Mouse (Mus musculus) T-helper 2 cell (primary cell): ENCODE measurements around the gene Pfas.
"Not testable (repeated sequence)": the region's sequence is repeated elsewhere in the genome, so short reads cannot be mapped to it uniquely, and the experiment has no call there.

Experiments used
- in situ Hi-C: fragments of 300-600 bp; cut with MboI, MseI; formaldehyde crosslinking; loops from one replicate; pipeline ENCODE4 v1.15.1; 2025; ENCODE audit warnings: high pct_unique_total_duplicates

The Pfas gene

DNA sequence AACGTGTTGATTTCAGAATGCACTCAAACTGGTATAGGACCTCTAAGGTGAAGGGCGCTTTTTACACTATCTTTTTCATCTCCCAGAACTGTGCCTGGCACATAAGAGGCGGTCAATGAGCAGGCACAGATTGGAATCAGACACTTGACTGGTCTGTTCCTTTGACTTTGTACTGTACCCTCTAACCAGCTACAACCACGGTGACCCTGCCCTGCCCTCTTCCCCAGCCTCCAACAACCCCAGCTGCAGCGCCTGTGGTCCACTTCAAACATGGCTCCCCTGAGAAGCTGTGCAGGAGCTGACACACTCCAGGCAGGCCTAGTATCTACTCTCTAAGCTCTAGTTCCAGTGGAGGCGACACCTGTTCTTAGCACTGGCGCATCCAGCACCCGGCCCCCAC is 65.5 kb downstream of the Pfas start:
- in situ Hi-C loops = no loop called here

GRCm38 (mm10) chr11:68940516-68940915 is 67.7 kb downstream of the Pfas start:
- in situ Hi-C loops = no loop called here

- in situ Hi-C loops = no loop called here
Measured at GRCm38 (mm10) chr11:68939451-68940304, 68.6 kb downstream of the Pfas start.

DNA sequence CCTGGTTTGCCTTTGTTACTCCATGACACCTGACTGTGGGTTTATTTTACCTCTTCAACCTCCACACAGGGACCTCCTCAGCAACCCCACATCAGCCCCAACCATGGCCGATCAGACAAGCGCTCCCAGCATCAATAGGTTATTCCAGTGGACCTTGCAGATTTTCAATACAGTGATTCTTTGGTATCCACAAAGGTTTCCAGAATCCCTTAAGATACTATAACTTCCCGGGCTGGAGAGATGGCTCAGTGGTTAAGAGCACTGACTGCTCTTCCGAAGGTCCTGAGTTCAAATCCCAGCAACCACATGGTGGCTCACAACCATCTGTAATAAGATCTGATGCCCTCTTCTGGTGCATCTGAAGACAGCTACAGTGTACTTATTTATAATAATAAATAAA is 71.3 kb downstream of the Pfas start:
- in situ Hi-C loops = not testable (repeated sequence)
